Mouse (Mus musculus) urinary bladder, postnatal 0 days (tissue): Measurements from ENCODE around the gene Dedd2. TPM values are rescaled to one million over a fixed set of nuclear protein-coding genes. Genes with fewer than 3 reads are reported as not detected.

Experiments used
- microRNA-seq: library from miRNA; unstranded; fragments of <30 nt; microRNA quantifications from one replicate; pipeline ENCODE4, GENCODE M21; 2016
- polyA plus RNA-seq: library from polyadenylated mRNA; unstranded; fragments of >200 nt; fragmentation: Nextera tagmentation; extraction: Ambion mirVana; gene quantifications from 2 replicates; pipeline ENCODE4 v1.2.1, GENCODE M21; 2015

Gene Dedd2
- 4.9 and 6.8 TPM in 2 replicates for polyA plus RNA-seq

GRCm38 (mm10) chr7:25220457-25221101 is at the start of gene Dedd2:
TSS of gene Dedd2 (minus strand) at chr7:25220615.

DNA sequence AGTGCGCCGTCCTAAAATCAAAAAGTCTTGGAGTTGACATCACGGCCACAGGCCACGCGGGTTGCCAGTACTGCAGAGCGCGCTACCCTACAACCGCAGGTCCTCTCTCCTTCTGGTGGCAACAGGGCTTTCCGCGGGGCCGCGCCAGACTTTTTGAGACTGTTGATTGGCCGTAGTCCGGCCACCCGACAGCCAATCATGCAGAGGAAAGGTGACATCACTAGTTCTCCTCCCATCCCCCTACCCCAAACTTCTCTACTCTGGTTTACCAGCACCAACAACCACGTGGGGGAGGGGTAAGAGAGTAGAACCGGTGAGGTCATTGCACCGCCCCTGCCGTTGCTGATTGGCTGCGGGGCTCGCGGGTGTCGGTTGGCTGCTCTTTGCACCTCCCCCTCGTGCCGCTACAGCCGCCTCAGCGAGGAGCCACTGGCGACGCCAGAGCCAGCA is 46.9 kb upstream of the Dedd2 start, which contains the start of gene Cic:
Gene Cic (plus strand): TSS at position 404 of the 450 bp plus-strand sequence.

GRCm38 (mm10) chr7:25250141-25250972 is 29.9 kb upstream of the Dedd2 start, which contains the start of gene Erf:
TSS of gene Erf (minus strand) at chr7:25250761.

GRCm38 (mm10) chr7:25237249-25238014 is 17.0 kb upstream of the Dedd2 start, which contains the start of gene Gsk3a:
TSS of gene Gsk3a (minus strand) at chr7:25237851.

DNA sequence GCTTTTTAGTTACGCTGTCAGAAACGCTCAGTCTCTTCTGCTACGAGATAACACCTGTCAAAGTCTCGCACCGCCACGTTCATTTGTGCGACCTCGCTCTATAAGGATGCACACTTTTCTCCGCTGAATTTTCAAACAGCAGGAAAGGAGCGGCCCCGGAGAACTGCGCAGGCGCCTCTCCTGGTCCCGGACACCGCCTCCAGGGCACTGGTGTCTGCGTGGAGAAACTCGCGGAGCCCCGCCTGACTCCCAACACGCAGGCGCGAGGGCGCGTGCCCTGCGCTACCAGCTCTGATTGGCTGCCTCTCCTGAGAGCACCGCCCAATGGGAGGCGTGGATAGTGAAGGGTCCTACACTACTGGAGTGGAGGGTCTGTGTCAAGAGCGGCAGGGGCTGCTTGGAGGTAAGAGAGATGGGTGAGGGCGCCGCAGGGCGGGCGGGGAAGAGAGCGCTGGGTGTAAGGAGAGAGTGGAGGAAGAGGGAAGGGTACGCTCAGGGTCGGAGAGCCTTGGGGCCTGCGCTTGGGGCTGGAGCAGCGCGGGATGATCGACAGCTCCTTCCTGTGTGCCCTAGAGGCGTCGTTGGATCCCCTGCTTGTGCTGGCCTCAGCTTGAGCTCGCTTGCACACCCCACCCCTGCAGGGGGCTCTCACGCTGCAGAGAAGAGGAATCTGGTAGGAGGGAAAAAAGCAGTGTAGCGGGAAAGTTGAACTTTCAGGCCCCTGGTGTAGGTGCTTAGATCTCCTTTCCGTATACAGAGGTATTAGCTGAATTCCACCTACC is 878 bp upstream of the Dedd2 start, which contains the start of gene Zfp526:
Gene Zfp526 (plus strand): TSS at position 324 of the 782 bp plus-strand sequence.

DNA sequence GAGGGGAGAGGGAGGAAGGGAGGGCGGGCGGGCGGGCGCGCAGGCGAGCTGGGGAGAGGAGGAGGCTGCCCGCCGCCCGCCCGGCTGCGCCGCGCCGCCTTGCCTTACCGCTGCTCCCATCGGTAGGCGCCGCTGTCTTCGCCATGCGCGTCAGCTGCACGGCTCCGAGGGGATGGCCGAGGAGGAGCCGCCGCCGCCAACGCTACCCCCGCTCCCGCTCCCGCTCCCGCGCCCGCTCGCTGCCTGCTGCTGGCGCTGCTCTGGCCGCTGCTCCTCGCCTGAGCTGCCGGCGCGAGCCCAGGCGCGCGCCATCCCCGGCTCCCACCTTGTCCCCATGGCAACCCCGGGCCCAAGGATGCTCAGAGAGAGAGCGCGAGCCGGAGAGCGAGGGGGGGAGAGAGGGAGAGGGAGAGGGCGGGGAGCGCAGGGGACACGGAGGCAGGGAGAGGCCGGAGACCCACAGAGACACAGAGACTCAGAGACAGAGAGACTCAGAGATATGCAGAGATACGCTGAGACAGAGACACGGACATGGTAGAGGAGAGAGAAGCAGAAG is 40.7 kb downstream of the Dedd2 start, which contains the start of gene Pou2f2:
Gene Pou2f2 (minus strand): TSS at position 121 of the 556 bp plus-strand sequence.

Small RNA genes lying within 50 kb of the gene (microRNA-seq; reads per million reads assigned to microRNA genes)
- gene Mir7048: not detected

Other genes with a start within 250 kb of the Dedd2 start
- 315 and 376 TPM in 2 replicates for gene Rabac1, start 247.9 kb downstream of the Dedd2 start, polyA plus RNA-seq
- 1.2 and 4.7 TPM in 2 replicates for gene Atp1a3, start 214.7 kb downstream of the Dedd2 start, polyA plus RNA-seq
- gene Grik5, start 148.3 kb downstream of the Dedd2 start, polyA plus RNA-seq: 2.3 and 2.5 TPM in 2 replicates
- gene Zfp574, start 148.0 kb downstream of the Dedd2 start, polyA plus RNA-seq: 12.6 and 13.3 TPM in 2 replicates
- 0.53 and 0.61 TPM in 2 replicates for gene Pou2f2, start 40.9 kb downstream of the Dedd2 start, polyA plus RNA-seq
- 2.0 and 2.2 TPM in 2 replicates for gene Zfp526, start 810 bp upstream of the Dedd2 start, polyA plus RNA-seq
- gene Gsk3a, start 17.2 kb upstream of the Dedd2 start, polyA plus RNA-seq: 5.7 and 6.7 TPM in 2 replicates
- gene Erf, start 30.1 kb upstream of the Dedd2 start, polyA plus RNA-seq: 6.8 and 8.8 TPM in 2 replicates
- gene Cic, start 47.1 kb upstream of the Dedd2 start, polyA plus RNA-seq: 15.5 and 17.7 TPM in 2 replicates
- 75.9 and 76.1 TPM in 2 replicates for gene Pafah1b3, start 77.4 kb upstream of the Dedd2 start, polyA plus RNA-seq
- not detected in 2 replicates for gene Prr19, start 80.8 kb upstream of the Dedd2 start, polyA plus RNA-seq
- 0.10 TPM in 1 of 2 replicates, not detected in the other for gene Tmem145, start 85.5 kb upstream of the Dedd2 start, polyA plus RNA-seq
- 5.2 TPM in 2 replicates for gene Megf8, start 96.5 kb upstream of the Dedd2 start, polyA plus RNA-seq
- gene Cnfn, start 149.1 kb upstream of the Dedd2 start, polyA plus RNA-seq: 0.60 and 0.94 TPM in 2 replicates
- gene Lipe, start 178.1 kb upstream of the Dedd2 start, polyA plus RNA-seq: 4.5 and 5.9 TPM in 2 replicates
- gene Cxcl17, start 192.3 kb upstream of the Dedd2 start, polyA plus RNA-seq: not detected in 2 replicates